Mouse (Mus musculus) T-helper 1 cell (primary cell): ENCODE data around the gene Ndufs1.
"Not testable (repeated sequence)": the region's sequence is repeated elsewhere in the genome, so short reads cannot be mapped to it uniquely, and the experiment has no call there.

Experiments used
- in situ Hi-C: fragments of 300-600 bp; cut with MboI, MseI; formaldehyde crosslinking; loops from one replicate; pipeline ENCODE4 v1.15.1; 2025; ENCODE audit warnings: high pct_unique_total_duplicates

The Ndufs1 gene

DNA sequence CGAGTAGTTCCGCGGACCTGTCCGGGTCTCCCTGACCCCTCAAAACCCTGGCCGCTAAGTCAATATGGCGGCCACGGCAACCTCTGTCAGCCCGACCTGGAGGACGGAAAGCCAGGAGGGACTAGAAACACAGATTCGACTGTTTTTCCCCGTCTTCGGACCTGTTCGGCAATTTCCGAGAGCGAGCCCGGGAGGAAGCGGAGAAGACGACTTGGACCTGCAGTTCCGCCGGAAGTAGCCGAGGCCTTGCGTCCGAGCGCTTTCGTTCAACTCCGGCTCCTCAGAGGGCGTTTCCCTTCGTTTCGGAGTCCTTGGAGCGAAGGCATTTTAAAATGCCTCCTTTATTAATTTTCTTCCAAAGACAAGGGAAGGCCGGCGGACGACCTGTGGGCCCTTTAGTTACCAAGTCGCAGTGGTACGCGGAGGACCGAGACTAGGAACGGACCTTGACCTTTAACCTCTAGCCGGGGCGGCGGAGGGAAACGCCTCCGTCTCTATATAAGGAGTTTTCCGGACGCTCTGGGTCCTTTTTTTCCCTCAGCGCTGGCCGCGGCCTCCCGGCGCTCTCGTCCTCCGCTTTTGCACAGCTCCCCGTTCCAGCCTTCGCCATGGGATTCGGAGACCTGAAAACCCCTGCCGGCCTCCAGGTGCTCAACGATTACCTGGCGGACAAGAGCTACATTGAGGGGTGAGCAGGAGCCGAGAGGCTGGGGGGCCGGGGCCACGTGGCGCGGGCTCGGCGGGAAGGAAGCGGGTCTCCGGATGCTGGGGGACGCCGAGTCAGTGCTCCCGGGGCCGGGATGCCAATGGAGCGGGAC lies at the start of gene Ndufs1, which contains the start of gene Eef1b2:
Gene Ndufs1, minus strand, starts transcription at position 230 of the 818 bp plus-strand sequence.
Gene Eef1b2, plus strand, starts transcription at position 222 of the 818 bp plus-strand sequence.
- in situ Hi-C loops = no loop called here

DNA sequence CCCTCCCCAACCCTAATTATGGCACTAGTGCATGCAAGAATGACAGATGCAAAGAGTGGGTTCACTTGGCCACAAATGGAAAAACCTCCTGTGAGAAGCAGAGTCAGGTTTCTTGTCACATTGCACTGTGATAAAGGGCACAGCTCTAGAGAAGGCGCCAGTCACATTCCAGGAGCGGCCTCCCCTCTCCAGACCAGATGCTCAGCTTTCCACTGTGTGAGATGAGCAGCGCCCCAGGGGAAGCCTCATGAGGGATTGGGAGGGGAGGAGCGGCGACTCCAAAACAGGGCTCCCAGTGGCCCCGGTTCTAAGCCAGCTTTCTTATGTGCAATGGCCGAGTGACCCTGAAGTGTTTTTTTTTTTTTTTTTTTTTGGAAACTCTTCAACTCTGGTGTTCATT lies 49.3 kb upstream of the Ndufs1 start:
- in situ Hi-C loops = no loop called here

DNA sequence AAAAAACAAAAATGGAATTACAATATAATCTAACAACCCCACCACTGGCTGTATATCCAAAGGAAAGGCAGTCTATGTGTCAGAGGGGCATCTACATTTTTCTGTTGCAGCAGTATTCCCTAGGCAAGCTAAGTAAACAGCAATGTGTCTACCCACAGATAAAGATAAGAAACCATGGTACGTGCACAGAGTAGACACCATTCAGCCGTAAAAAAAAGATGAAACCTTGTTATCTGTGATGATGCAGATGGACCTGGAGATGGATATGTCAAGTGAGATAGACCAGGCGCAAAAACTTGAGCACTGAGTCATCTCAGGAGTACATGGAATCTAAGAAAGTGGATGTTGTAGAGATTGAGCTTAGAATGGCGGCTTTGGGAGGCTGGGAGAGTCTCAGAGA lies 48.4 kb upstream of the Ndufs1 start:
- in situ Hi-C loops = no loop called here

DNA sequence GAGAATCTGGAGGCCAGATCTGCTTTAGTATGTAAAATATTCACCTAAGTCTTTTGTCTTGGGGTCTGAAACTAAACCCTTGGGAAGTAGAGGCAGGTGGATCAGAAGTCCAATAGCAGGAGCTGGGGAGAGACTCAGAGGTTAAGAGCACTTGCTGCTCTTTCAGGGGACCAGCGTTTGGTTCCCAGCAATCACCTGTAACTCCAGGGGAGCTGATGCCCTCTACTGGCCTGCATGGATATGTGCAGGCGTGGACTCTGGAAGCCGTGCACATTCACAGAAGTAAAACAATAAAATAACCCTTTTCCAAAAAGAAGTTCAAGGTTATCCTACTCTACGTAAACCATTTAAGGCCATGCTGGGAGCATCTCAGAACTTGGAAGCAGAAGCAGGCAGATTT lies 42.6 kb upstream of the Ndufs1 start:
- in situ Hi-C loops = no loop called here

DNA sequence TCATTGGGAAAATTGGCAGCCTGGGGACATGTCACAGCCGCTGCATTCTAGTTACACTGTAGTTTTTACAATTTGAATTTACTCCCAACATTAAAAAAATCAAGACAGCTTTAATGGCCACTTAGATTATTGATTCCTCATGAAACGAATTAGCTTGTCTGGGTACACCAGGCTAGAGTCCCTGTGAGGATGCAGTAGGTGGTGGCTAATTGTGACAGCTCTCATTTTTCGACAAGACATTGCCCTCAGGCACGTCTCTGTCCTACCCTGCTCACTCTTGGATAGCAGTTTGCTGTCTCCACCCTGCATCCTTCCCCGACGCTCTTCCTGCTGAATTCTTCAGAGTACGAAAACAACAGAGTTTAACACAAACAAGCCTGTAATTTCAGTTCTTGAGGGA lies 38.0 kb upstream of the Ndufs1 start:
- in situ Hi-C loops = no loop called here

DNA sequence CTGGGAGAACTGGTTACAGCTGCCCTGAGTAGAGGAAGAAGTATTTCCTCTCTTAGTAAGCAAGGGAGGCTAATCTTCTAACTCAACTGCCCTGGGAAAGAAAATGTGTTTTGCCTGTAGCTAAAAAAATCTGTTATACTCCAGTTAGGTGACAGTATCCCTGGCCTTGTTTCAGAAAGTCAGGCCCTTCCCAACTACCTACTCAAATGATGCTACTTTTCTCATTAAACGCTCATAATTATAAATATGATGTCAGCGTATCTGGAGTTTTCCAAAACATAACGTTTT lies 37.6 kb upstream of the Ndufs1 start, which contains the start of gene Gpr1:
Gene Gpr1, minus strand, starts transcription at position 273 of the 288 bp plus-strand sequence.
- in situ Hi-C loops = no loop called here

DNA sequence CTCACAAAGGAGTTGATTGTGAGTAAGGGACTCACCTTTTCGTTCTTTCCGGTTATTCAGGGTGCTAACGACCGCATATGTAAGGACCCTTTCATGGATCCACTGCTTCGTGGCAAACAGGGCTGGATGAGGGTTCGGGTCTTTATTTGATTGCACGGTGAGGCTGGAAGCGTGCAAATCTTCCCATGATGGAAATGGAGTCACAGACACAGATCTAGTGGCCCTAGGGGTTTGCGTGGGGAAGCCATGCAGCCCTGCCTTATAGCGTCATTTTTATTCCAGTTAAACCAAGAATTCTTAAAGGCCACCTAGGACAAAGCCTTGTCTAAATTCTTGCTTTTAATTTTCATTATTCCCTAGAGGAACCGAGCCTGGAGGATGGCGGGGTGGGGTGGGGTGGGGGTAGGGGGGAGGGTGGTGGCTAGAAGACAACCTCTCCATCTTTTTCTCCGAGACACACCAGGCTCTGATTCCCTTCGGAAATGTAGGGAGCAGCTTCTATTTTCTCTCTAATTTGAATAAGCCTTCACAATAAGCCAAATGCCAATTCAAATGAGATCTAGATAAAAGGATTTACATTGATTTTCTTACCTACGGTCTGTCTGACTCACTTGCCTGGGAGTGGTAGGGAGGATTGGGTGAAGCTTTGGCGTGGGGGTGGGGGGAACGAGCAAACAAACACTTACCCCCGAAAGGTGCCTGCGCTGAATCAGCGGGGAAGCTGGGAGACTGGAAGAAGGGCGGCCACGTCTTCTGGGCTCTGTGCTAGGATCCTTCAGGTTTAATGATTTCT lies 37.0 kb upstream of the Ndufs1 start:
- in situ Hi-C loops = no loop called here

DNA sequence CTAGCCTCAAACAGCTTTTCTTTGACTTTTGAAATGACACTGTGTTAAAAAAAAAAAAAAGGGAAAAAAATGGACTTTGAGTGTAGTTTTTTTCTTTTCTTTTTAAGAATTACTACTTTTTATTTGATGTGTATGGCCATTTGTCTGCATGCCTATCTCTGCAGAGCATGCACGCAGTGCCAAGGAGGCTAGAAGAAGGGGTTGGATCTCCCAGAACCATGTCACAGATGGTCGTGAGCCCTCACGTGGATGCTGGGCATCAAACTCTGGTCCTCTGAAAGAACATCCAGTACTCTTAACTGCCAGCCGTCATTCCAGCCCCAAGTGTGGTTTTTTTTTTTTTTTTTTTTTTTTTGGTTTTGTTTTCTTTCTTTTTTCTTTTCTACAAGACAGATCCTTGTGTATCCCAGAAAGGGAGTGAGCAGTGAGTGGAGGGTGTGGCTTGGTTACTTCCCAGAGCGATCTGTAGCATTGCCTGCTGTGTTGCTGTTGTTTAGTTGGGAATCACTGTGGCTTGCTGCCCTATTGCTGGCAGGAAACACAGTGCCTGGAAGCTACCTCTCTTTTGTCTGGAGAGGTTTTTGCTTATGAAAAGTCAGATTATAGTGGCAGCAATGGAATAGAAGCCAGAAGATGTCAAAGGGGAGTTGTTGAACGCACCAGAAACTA lies 33.4 kb upstream of the Ndufs1 start:
- in situ Hi-C loops = no loop called here

DNA sequence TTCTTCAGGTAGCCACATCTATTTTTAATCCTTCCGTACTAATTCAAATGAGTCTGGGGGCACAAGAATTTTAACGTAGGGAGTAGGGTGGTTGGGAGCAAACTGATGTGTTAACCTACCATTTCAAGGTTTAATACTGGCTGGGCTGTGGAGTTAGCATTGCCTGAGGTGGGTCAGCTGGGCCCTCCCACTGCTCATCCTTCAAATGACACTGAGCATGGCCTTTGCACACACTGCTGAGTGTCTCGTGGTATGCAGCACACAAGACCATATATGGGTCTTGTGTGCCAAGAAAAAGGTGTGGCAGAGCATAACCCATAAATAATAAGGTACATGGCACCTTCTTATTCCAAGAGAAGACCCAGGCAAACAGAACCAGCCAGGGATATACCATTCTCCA lies 31.0 kb upstream of the Ndufs1 start:
- in situ Hi-C loops = no loop called here

DNA sequence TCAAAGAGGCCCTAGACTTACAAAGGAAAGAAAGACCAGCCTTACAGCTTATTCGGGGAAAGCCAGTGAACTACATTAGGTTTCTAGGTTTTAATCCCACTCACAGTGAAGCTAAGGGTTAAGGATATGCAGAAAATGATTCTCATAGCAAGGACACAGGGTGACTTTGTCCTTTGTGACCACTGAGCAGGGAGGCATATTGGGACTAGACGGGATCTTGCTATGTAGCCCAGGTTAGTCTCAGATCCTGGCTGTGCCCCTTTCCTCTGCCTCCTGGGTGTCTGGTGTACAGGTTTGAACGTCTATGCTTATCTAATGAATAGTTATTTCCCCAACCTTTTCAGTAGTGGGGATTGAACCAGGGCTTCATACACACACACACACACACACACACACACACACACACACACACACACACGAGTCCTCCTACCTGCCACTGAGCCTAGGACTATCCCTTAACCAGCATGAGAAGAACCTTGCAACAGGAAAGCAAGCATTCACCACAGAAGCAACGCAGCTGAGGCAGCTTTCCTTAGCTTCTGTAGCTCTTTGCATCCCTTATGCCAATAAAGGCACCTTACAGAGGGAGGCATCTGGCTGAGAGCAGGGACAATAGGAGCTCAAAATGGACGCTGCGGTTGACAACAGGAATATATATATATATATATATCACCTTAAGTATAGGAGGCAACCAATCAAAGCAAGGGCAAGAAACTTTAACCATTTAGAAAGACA lies 28.2 kb upstream of the Ndufs1 start:
- in situ Hi-C loops = no loop called here

DNA sequence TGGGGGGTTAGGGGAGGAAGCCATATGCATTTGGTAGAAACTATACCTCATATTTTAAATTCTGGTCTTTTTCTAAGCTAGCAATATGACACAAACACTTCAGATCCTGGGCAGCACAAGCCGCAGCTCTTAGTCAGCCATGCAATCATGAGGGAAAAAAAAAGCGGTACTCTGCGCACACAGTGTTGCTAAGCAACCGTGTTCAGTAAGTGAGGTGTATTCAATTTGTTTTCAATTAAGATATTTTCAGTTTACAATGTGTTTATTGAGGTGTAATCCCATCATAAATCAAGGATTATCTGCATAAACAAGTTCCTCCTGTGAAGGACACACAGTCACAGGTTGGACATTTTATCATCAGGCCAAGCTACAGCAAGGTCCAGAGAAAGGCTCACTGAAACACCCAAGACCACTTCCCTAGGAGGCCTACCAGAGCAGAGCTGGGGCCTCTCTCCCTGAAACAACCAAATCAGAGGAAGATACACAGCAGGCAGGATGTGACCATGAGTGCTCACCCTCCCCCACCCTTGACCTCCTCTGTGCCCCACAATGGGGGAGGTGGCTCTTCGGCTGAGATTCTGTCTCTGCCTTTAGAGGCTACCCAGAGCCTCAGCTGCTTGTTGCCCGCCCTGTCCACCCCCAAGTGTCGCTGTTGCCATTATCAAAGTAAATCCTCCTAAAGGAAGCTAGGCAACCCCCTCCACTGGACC lies 27.5 kb upstream of the Ndufs1 start:
- in situ Hi-C loops = no loop called here

DNA sequence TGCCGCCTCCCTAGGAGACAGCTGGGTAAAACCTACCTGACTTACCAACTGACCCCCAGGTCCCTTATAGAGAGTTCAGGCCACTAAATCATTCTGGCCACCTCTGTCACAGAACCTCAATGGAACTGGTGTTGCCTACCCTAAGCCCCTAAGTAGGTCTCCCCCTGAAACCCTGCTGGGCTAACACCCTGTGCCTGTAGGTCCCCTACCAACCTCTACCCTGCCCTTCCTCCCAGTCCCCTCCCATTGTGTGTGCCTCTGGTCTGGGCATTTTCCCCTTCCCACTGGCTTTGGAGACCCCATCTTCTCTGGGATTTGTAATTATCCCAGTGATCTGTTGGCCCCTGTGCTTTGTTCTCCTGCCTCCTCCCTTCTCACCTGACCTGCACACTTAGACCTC lies 26.8 kb upstream of the Ndufs1 start:
- in situ Hi-C loops = no loop called here

DNA sequence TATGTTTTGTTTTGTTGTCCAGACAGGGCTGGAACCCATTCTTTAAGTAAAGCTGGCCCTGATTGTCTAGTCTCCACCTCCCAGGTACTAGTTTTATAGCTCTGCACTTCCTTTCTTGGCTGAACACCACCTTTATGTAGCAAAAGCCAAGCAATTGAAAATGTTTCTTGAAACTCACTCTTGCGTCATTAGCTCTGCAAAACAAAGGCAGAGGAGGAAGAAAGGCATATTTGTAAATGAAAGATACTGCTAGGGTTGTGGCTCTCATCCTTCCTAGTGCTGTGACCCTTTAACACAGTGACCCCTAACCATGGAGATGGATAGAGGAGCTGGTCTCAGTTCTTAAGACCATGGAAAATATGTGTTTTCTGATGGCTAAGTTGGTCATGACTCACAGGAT lies 25.0 kb upstream of the Ndufs1 start:
- in situ Hi-C loops = no loop called here

DNA sequence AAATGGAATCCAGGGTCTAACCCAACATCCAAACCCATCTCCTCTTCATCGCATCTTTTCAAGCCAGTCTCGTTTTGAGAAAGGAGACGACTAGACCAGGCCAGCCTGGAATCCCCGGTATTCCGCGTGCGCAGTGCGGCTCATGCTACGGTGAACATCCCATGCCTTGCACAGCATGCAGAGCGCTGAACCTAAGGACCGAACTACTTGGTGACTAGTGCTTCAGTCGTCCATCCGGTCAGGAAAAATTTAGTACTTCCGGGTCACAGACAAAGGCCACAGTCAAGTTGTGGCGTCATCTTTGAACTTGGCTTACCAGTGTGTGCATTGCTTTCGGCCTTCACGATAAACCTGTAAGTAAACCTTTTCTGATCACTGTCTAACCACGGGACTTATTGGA lies 23.7 kb upstream of the Ndufs1 start:
- in situ Hi-C loops = no loop called here

DNA sequence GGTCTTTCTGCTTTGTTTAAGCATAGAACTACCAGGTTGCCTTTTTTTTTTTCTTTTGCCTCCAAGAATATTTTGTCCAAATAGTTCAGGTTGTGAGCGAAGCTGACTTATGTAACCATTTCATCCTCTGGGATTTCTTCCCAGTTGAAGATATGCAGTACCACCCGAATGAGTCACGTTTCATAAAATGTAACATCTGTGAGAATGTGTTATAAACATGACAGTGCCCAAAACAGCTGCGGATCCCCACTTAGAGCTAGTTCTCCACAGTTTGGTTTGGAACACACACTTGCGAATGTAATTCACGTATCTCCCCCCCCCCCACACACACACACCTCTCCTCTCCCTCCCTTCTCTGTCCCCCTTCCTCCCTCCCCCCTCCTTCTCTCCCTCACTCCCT lies 22.8 kb upstream of the Ndufs1 start:
- in situ Hi-C loops = no loop called here

DNA sequence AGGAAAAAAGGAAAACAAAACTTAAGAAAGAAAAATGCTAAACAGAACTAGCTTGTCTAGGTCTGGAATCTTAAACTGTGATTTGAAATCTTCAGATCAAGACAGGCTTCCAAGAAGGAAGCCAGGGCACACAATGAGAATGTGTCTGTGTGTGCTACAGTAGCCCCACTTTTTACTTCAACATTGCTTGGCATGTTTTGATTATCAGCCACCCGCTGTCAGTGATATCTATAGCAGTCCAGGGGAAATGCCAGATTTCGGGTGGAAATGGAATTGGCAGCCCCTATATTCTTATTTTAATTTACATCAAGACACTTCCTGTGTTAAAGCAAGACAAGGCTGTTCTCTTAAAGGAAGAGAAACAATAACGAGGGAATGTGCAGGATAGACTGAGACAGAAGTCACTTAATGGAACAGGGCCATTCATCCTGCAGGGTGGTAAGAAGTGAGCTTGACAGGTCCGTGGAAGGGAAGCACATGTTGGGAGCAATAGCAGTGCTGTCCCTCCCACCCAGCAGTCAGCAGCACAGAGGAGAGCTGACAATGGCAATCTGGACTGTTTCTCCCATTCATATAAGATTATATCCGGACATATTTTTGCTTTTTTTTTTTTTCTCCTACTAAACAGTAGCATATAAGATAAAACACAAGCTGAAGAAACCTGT lies 19.3 kb upstream of the Ndufs1 start:
- in situ Hi-C loops = no loop called here

DNA sequence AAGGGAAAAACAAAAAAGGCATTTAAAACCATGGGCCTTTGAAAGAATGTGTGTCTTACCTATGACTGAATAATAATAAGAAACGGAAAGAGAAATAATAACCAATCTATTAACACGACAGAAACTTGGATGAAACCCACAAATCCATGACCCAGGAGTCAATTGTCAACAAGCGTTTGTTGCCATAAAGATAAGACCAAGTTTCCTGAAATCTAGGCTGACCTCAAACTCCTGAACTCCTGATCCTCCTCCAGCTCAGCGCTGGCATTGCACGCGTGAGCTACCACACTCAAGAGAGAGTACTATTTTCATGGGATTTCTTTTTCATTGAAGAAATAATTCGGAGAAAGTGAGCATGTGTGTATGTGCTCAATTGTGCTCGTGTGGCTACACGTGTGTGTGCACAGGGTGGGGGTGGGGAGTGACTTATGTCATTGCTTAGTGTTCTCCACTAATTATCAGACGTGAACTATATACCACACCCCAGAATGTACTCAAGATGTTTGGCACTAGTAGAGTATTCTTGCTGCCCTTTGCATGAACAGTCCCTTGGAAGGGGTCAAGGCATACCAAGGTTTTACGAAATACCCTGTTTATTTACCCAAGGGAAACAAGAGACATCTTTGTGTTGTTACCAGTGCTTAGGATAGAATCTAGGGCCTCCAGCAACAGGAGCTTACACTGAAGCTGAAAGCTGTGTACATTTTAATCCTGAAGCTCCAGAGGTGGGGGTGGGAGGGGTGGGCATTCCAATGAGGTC lies 15.9 kb upstream of the Ndufs1 start:
- in situ Hi-C loops = no loop called here

DNA sequence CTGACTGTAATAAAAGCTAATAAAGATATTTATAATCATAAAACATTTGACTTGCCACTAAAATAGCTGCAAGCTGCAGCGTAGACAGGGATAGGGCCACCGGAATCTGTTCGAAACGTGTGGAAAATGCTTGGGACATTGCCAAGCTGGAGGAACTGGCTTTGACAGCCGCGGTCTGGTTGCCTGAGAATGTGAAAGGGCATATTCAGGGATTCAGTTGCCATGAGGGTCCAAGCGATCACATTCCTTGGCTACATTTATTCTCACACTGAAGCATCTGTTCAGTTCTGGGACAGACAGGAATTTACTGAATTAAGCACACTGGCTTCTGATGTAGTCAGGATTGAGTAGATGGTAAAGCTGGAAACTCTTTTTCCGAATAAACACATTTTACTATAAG lies 14.2 kb upstream of the Ndufs1 start:
- in situ Hi-C loops = no loop called here

DNA sequence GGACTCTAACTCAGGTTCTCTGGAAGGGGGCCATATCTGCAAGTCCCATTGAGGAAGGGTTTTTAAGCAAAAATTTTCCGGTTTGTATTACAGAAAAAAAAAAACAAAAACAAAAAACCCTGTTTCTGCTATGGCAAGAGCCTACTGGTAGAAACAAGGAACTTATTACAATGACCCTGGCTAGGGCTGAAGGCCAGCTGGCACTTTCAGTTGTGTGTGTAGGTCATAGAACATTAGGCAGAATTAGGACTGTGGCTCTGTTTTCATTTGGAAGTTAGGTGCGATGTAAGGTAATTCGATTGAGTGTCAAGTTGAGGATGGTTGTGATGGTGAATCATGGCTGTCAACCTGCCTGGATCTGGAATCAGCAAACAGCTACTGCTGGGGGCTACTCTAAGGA lies 11.9 kb upstream of the Ndufs1 start:
- in situ Hi-C loops = no loop called here

DNA sequence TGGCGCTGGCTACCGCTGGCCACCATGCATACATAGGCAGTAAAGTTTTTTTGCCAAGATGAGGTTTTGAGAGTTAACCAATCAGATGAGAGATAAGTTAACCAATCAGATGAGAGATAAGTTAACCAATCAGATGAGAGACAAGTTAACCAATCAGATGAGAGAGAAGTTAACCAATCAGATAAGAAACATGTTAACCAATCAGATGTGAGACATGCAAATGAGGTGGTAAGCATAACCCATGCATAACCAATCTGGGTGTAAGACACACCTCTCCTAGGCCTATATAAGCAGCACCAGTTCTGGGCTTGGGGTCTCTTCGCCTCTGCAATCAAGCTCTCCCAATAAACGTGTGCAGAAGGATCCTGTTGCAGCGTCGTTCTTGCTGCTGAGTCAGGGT lies 8.8 kb upstream of the Ndufs1 start:
- in situ Hi-C loops = not testable (repeated sequence)
